Mouse (Mus musculus): ENCODE results near the gene Zfp59. TPM values are rescaled to one million over a fixed set of nuclear protein-coding genes. Genes with fewer than 3 reads are reported as not detected.
"Not testable (repeated sequence)": the region's sequence is repeated elsewhere in the genome, so short reads cannot be mapped to it uniquely, and the experiment has no call there.

Zfp59 gene
- 11.4 and 14.9 TPM in 2 replicates for polyA plus RNA-seq (2014; fragmentation: Nextera tagmentation; extraction: Ambion mirVana)

- ATAC-seq (ENCODE audit: low FRiP score) (peak; percentile 98), DNase-seq (ENCODE audit: low spot score) (peak; percentile 87)
- Histone ChIP-seq H3K9ac (peak within 1 kb of the TSS; percentile 80), H3K27me3 (ENCODE audit: control insufficient read depth, insufficient read depth, low read length) (no peaks in the 10 kb centered on the region), H3K4me2 (replicated peaks) (peak within 1 kb of the TSS; percentile 73), H3K9me3 (ENCODE audit: control insufficient read depth, low read length) (no peaks in the 10 kb centered on the region), H3K27ac (peak within 1 kb of the TSS; percentile 89), H3K4me3 (replicated peaks; ENCODE audit: low read length) (peak within 1 kb of the TSS; percentile 49), H3K4me1 (replicated peaks; ENCODE audit: control insufficient read depth, insufficient read depth, low read length) (peaks cover 6% of the 10 kb centered on the region), H3K36me3 (replicated peaks; ENCODE audit: control insufficient read depth, insufficient read depth) (no peaks in the 10 kb centered on the region)
- 4% methylated on average over 34 of the region's 34 CpGs for WGBS
These were observed at the start of gene Zfp59 for GRCm38 (mm10) chr7:27838323-27839249. TSS of gene Zfp59 (plus strand) at chr7:27838607.

DNA sequence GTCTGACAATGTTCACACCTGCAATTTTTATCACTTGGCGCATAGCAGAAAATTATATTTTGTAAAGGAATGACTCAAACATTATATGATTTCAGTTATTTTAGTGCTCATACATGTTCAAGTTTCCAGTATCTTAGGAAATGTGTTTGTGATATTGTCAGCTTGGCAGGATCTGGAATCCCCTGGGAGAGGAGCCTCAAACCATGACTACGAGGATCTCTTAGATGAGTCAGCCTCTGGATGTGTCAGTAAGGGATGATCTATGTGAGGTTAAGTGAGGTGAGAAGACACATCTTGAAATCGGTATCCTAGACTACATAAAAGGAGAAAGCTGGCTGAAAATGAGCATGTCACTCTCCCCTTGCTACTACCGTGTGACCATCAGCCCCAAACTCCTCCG is 49.1 kb upstream of the Zfp59 start:
- H3K27ac ChIP-seq, result no peak overlapping the region
- DNase-seq (ENCODE audit: low spot score) (no peak), ATAC-seq (ENCODE audit: low FRiP score) (no peak)
- no peak overlapping the region for H3K9ac ChIP-seq
- no peak overlapping the region for H3K4me2 ChIP-seq (replicated peaks)
- peaks cover 26% of the 10 kb centered on the region for H3K9me3 ChIP-seq (ENCODE audit: control insufficient read depth, low read length)
- no peak overlapping the region for H3K4me3 ChIP-seq (replicated peaks; ENCODE audit: low read length)
- H3K4me1 ChIP-seq (replicated peaks; ENCODE audit: control insufficient read depth, insufficient read depth, low read length), result no peaks in the 10 kb centered on the region
- WGBS, result 88% methylated on average over 5 of the region's 5 CpGs
- H3K27me3 ChIP-seq (ENCODE audit: control insufficient read depth, insufficient read depth, low read length), result no peaks in the 10 kb centered on the region
- no peaks in the 10 kb centered on the region for H3K36me3 ChIP-seq (replicated peaks; ENCODE audit: control insufficient read depth, insufficient read depth)

DNA sequence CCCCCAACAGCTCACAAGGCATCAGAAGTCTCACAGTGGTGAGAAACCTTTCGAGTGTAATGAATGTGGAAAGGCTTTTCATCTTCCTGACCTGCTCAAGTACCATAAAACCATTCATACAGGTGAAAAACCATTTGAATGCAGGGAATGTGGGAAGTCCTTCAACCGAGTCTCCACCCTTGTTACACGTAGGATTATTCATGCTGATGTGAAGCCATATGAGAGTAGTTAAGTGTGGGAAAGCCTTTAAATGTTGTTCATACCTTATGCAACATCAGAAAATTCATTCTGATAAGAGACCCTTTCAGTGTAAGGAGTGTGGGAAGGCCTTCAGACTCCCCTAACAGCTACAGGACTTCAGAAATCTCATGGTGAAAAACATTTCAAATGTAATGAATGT is 44.5 kb upstream of the Zfp59 start:
- H3K27me3 ChIP-seq (ENCODE audit: control insufficient read depth, insufficient read depth, low read length); H3K4me1 ChIP-seq (replicated peaks; ENCODE audit: control insufficient read depth, insufficient read depth, low read length); DNase-seq (ENCODE audit: low spot score); H3K9me3 ChIP-seq (ENCODE audit: control insufficient read depth, low read length); ATAC-seq (ENCODE audit: low FRiP score); H3K4me2 ChIP-seq (replicated peaks); H3K36me3 ChIP-seq (replicated peaks; ENCODE audit: control insufficient read depth, insufficient read depth); H3K4me3 ChIP-seq (replicated peaks; ENCODE audit: low read length); H3K9ac ChIP-seq: not testable (repeated sequence)
- WGBS, result 76% methylated on average over 2 of the region's 3 CpGs
- 0 out of 2 replicates have a peak overlapping the region, but pooled peaks have one; percentile 14 for H3K27ac ChIP-seq

DNA sequence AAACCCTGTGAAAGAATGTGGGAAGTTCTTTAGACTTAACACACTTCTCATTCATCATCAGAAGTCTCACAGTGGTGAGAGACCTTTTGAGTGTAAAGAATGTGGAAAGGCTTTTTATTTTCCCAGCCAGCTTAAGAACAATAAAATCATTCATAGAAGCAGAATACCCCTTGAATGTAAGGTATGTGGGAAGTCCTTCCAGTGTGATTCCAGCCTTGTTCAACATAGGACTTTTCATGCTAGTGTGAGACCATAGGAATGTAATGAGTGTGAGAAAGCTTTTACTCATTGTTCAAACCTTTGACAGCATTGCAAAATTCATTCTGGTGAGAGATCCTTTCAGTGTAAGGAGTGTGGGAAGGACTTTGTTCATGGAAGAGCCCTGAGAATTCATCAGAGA is 43.8 kb upstream of the Zfp59 start:
- H3K36me3 ChIP-seq (replicated peaks; ENCODE audit: control insufficient read depth, insufficient read depth), result no peaks in the 10 kb centered on the region
- 0 out of 2 replicates have a peak, but pooled peaks cover 3% of the 10 kb centered on the region for H3K9me3 ChIP-seq (ENCODE audit: control insufficient read depth, low read length)
- DNase-seq (ENCODE audit: low spot score) (no peak), ATAC-seq (ENCODE audit: low FRiP score) (no peak)
- no peak overlapping the region for H3K4me3 ChIP-seq (replicated peaks; ENCODE audit: low read length)
- H3K9ac ChIP-seq, result no peak overlapping the region
- no peak overlapping the region for H3K27ac ChIP-seq
- peaks cover 11% of the 10 kb centered on the region; the same call in 1 of the 2 replicates for H3K4me1 ChIP-seq (replicated peaks; ENCODE audit: control insufficient read depth, insufficient read depth, low read length)
- H3K27me3 ChIP-seq (ENCODE audit: control insufficient read depth, insufficient read depth, low read length), result no peaks in the 10 kb centered on the region
- no peak overlapping the region for H3K4me2 ChIP-seq (replicated peaks)

- H3K27me3 ChIP-seq (ENCODE audit: control insufficient read depth, insufficient read depth, low read length), result no peaks in the 10 kb centered on the region
- H3K9ac ChIP-seq, result no peak overlapping the region
- H3K4me1 ChIP-seq (replicated peaks; ENCODE audit: control insufficient read depth, insufficient read depth, low read length), result peaks cover 11% of the 10 kb centered on the region; the same call in 1 of the 2 replicates
- DNase-seq (ENCODE audit: low spot score) (peak; percentile 44), ATAC-seq (ENCODE audit: low FRiP score) (peak; percentile 81)
- H3K4me3 ChIP-seq (replicated peaks; ENCODE audit: low read length), result no peak overlapping the region; the same call in 1 of the 2 replicates
- WGBS, result 19% methylated on average over 8 of the region's 8 CpGs
- H3K36me3 ChIP-seq (replicated peaks; ENCODE audit: control insufficient read depth, insufficient read depth), result no peaks in the 10 kb centered on the region
- H3K4me2 ChIP-seq (replicated peaks), result peak overlapping the region; percentile 21; the same call in 1 of the 2 replicates
- H3K27ac ChIP-seq, result peak overlapping the region; percentile 74
- no peaks in the 10 kb centered on the region for H3K9me3 ChIP-seq (ENCODE audit: control insufficient read depth, low read length)
These were observed 40.2 kb upstream of the Zfp59 start for GRCm38 (mm10) chr7:27797906-27798811.

GRCm38 (mm10) chr7:27801137-27801536 is 37.3 kb upstream of the Zfp59 start:
- no peak overlapping the region for H3K4me2 ChIP-seq (replicated peaks)
- H3K36me3 ChIP-seq (replicated peaks; ENCODE audit: control insufficient read depth, insufficient read depth), result no peaks in the 10 kb centered on the region
- H3K4me1 ChIP-seq (replicated peaks; ENCODE audit: control insufficient read depth, insufficient read depth, low read length), result peaks cover 15% of the 10 kb centered on the region; the same call in 1 of the 2 replicates
- no peak overlapping the region for H3K9ac ChIP-seq
- ATAC-seq (ENCODE audit: low FRiP score) (no peak), DNase-seq (ENCODE audit: low spot score) (no peak)
- H3K9me3 ChIP-seq (ENCODE audit: control insufficient read depth, low read length), result no peaks in the 10 kb centered on the region
- H3K4me3 ChIP-seq (replicated peaks; ENCODE audit: low read length), result no peak overlapping the region
- no peaks in the 10 kb centered on the region for H3K27me3 ChIP-seq (ENCODE audit: control insufficient read depth, insufficient read depth, low read length)
- 56% methylated on average over 2 of the region's 2 CpGs for WGBS
- H3K27ac ChIP-seq, result no peak overlapping the region

GRCm38 (mm10) chr7:27802986-27803385 is 35.4 kb upstream of the Zfp59 start:
- no peak overlapping the region for H3K9ac ChIP-seq
- DNase-seq (ENCODE audit: low spot score) (no peak), ATAC-seq (ENCODE audit: low FRiP score) (no peak)
- H3K4me2 ChIP-seq (replicated peaks), result no peak overlapping the region
- H3K4me3 ChIP-seq (replicated peaks; ENCODE audit: low read length), result no peak overlapping the region
- peaks cover 14% of the 10 kb centered on the region; the same call in 1 of the 2 replicates for H3K4me1 ChIP-seq (replicated peaks; ENCODE audit: control insufficient read depth, insufficient read depth, low read length)
- H3K27ac ChIP-seq, result no peak overlapping the region
- no peaks in the 10 kb centered on the region for H3K9me3 ChIP-seq (ENCODE audit: control insufficient read depth, low read length)
- 76% methylated on average over 5 of the region's 5 CpGs for WGBS
- peaks cover 7% of the 10 kb centered on the region; the same call in 1 of the 2 replicates for H3K36me3 ChIP-seq (replicated peaks; ENCODE audit: control insufficient read depth, insufficient read depth)
- no peaks in the 10 kb centered on the region for H3K27me3 ChIP-seq (ENCODE audit: control insufficient read depth, insufficient read depth, low read length)

DNA sequence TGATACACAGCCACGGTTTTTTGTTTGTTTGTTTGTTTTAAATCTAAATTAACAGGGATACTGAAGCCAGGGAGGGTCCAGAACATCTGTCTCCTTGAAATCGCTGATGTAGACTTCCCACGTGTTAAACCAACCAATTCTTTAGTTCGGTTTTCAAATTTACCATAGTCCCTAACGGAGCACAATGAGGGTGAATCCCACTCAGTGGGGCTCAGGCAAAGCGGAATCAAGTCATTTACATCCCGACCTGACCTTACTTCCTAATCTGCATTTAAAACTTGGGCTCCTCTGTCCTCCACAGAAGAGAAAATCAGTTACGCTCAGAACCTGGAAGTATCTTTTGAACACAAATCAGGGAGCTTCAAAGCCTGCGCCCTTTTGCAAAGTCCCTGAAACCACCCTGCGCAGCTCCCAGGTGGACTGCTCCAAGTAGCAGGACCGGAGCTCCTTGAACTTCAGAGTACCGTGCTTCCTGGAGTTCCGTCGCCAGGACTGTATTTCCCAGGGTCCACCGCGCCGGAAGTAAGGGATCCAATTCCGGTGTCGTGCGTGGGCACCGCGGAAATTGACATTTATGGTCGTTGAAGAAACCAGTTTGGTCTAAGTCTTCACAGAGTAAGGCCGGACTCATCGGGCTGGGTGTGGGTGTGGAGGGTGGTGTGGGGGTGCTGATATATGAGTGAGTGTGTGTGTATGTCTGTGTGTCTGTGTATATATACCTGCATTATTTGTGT is 33.9 kb upstream of the Zfp59 start:
- DNase-seq (ENCODE audit: low spot score) (peak; percentile 84), ATAC-seq (ENCODE audit: low FRiP score) (peak; percentile 92)
- no peaks in the 10 kb centered on the region for H3K9me3 ChIP-seq (ENCODE audit: control insufficient read depth, low read length)
- peak overlapping the region; percentile 62 for H3K27ac ChIP-seq
- no peaks in the 10 kb centered on the region for H3K27me3 ChIP-seq (ENCODE audit: control insufficient read depth, insufficient read depth, low read length)
- peak overlapping the region; percentile 56 for H3K4me3 ChIP-seq (replicated peaks; ENCODE audit: low read length)
- H3K4me1 ChIP-seq (replicated peaks; ENCODE audit: control insufficient read depth, insufficient read depth, low read length), result 0 out of 2 replicates have a peak, but pooled peaks cover 3% of the 10 kb centered on the region
- WGBS, result under 1% methylated on average over 25 of the region's 25 CpGs
- H3K36me3 ChIP-seq (replicated peaks; ENCODE audit: control insufficient read depth, insufficient read depth), result peaks cover 22% of the 10 kb centered on the region
- H3K4me2 ChIP-seq (replicated peaks), result peak overlapping the region; percentile 91
- H3K9ac ChIP-seq, result peak overlapping the region; percentile 75
